Mouse (Mus musculus) kidney, embryonic 14.5 days (tissue): ENCODE measurements around the gene Pip5kl1. TPM values are rescaled to one million over a fixed set of nuclear protein-coding genes. Genes with fewer than 3 reads are reported as not detected.
A peak's percentile ranks its signal among the peaks of the same experiment; 100 is the strongest.

ENCODE experiments used
- ATAC-seq: fragments of 200-750 bp; cut with Nextera tagmentation; 2 replicates; pipeline ENCODE4 v1.8.0; 2017; ENCODE audit warnings: moderate number of reproducible peaks, mild to moderate bottlenecking, moderate TSS enrichment, moderate library complexity; ENCODE audit not compliant: low FRiP score, low TSS enrichment
- H3K27ac ChIP-seq: fragments of 300-500 bp; sonication (generic); 2 replicates; pipeline ENCODE4 v1.5.1; 2014; ENCODE audit warnings: low read depth, mild to moderate bottlenecking, low read length, moderate library complexity, mixed read lengths
- H3K27me3 ChIP-seq: fragments of 300-500 bp; sonication (generic); 2 replicates; pipeline ENCODE4 v1.6.1; 2014; ENCODE audit warnings: mild to moderate bottlenecking, low read length; ENCODE audit not compliant: control insufficient read depth, insufficient read depth
- H3K36me3 ChIP-seq: fragments of 300-500 bp; sonication (generic); 2 replicates; pipeline ENCODE4 v1.6.1; 2014; ENCODE audit warnings: low read length, mixed read lengths; ENCODE audit not compliant: control insufficient read depth, insufficient read depth
- H3K4me1 ChIP-seq: fragments of 300-500 bp; sonication (generic); 2 replicates; pipeline ENCODE4 v1.6.1; 2014; ENCODE audit warnings: low read length, mixed read lengths; ENCODE audit not compliant: control insufficient read depth, insufficient read depth
- H3K4me2 ChIP-seq: fragments of 300-500 bp; sonication (generic); replicated peaks from 2 replicates; pipeline ENCODE4 v1.6.1; 2014; ENCODE audit warnings: low read depth, mild to moderate bottlenecking, low read length
- H3K4me3 ChIP-seq: fragments of 300-500 bp; sonication (generic); 2 replicates; pipeline ENCODE4 v1.5.1; 2014; ENCODE audit warnings: mild to moderate bottlenecking, low read length
- H3K9ac ChIP-seq: fragments of 300-500 bp; sonication (generic); 2 replicates; pipeline ENCODE4 v1.6.1; 2014; ENCODE audit warnings: low read depth, mild to moderate bottlenecking, low read length, moderate library complexity
- H3K9me3 ChIP-seq: fragments of 300-500 bp; sonication (generic); 2 replicates; pipeline ENCODE4 v1.6.1; 2016; ENCODE audit warnings: low read length; ENCODE audit not compliant: control insufficient read depth
- WGBS: fragments of 180-500 bp; shearing (Covaris S2); extraction: QIAGEN DNeasy Blood & Tissue Kit; methylation state at CpG from one replicate; pipeline ENCODE4 v1.1.7; 2014; 5-methylcytosine and 5-hydroxymethylcytosine counted together
- polyA plus RNA-seq: library from polyadenylated mRNA; unstranded; fragments of >200 nt; fragmentation: Nextera tagmentation; extraction: Ambion mirVana; gene quantifications from 2 replicates; pipeline ENCODE4 v1.2.1, GENCODE M21; 2014

Gene Pip5kl1
- polyA plus RNA-seq, 1 experiment from 2014 or later = 2.3 TPM

- H3K4me2 ChIP-seq = peak overlapping the region; percentile 71
- WGBS = under 1% methylated on average over 14 of the region's 14 CpGs
- ATAC-seq = no peak
- H3K9me3 ChIP-seq = no peaks in the 10 kb centered on the region
- peak overlapping the region; percentile 71 for H3K9ac ChIP-seq
- H3K4me1 ChIP-seq = peaks cover 59% of the 10 kb centered on the region
- H3K4me3 ChIP-seq = peak overlapping the region; percentile 64
- no peaks in the 10 kb centered on the region for H3K27me3 ChIP-seq
- no peaks in the 10 kb centered on the region for H3K36me3 ChIP-seq
- H3K27ac ChIP-seq = peak overlapping the region; percentile 61
These were observed 38.4 kb upstream of the Pip5kl1 start for GRCm38 (mm10) chr2:32536086-32536633.

GRCm38 (mm10) chr2:32536634-32537359, 37.8 kb upstream of the Pip5kl1 start:
- Histone ChIP-seq H3K4me1 (peaks cover 61% of the 10 kb centered on the region), H3K27ac (peak overlapping the region; percentile 61), H3K27me3 (no peaks in the 10 kb centered on the region), H3K36me3 (no peaks in the 10 kb centered on the region), H3K9ac (peak overlapping the region; percentile 71), H3K9me3 (no peaks in the 10 kb centered on the region), H3K4me2 (peak overlapping the region; percentile 71), H3K4me3 (peak overlapping the region; percentile 64)
- ATAC-seq = no peak
- 4% methylated on average over 11 of the region's 11 CpGs for WGBS

GRCm38 (mm10) chr2:32537360-32537905, 37.2 kb upstream of the Pip5kl1 start:
- H3K4me1 ChIP-seq = peaks cover 61% of the 10 kb centered on the region
- H3K4me3 ChIP-seq = peak overlapping the region; percentile 64
- H3K27ac ChIP-seq = peak overlapping the region; percentile 61; the same call in 1 of the 2 replicates

GRCm38 (mm10) chr2:32537941-32538340, 36.7 kb upstream of the Pip5kl1 start:
- Histone ChIP-seq H3K27me3 (no peaks in the 10 kb centered on the region), H3K9ac (peak overlapping the region; percentile 71; the same call in 1 of the 2 replicates), H3K9me3 (no peaks in the 10 kb centered on the region), H3K4me1 (peaks cover 61% of the 10 kb centered on the region), H3K27ac (no peak overlapping the region), H3K4me2 (peak overlapping the region; percentile 71), H3K36me3 (no peaks in the 10 kb centered on the region), H3K4me3 (peak overlapping the region; percentile 64; the same call in 1 of the 2 replicates)
- 71% methylated on average over 5 of the region's 5 CpGs for WGBS
- ATAC-seq = no peak

More at GRCm38 (mm10) chr2:32537360-32537905, 37.2 kb upstream of the Pip5kl1 start:
- Histone ChIP-seq H3K9ac (peak overlapping the region; percentile 71), H3K4me2 (peak overlapping the region; percentile 71), H3K27me3 (no peaks in the 10 kb centered on the region), H3K36me3 (no peaks in the 10 kb centered on the region), H3K9me3 (no peaks in the 10 kb centered on the region)
- ATAC-seq = no peak
- WGBS = 10% methylated on average over 9 of the region's 9 CpGs

- WGBS = 77% methylated on average over 4 of the region's 4 CpGs
- no peaks in the 10 kb centered on the region for H3K9me3 ChIP-seq
- no peaks in the 10 kb centered on the region for H3K27me3 ChIP-seq
- 0 out of 2 replicates have a peak overlapping the region, but pooled peaks have one; percentile 64 for H3K4me3 ChIP-seq
- ATAC-seq = no peak
- H3K4me2 ChIP-seq = peak overlapping the region; percentile 71; the same call in 1 of the 2 replicates
- H3K27ac ChIP-seq = no peak overlapping the region
- H3K36me3 ChIP-seq = no peaks in the 10 kb centered on the region
- no peak overlapping the region for H3K9ac ChIP-seq
- peaks cover 57% of the 10 kb centered on the region for H3K4me1 ChIP-seq
These were observed 36.1 kb upstream of the Pip5kl1 start for GRCm38 (mm10) chr2:32538461-32538860.

GRCm38 (mm10) chr2:32539452-32539981, 35.1 kb upstream of the Pip5kl1 start:
- Histone ChIP-seq H3K9ac (no peak overlapping the region), H3K4me2 (no peak overlapping the region), H3K27ac (no peak overlapping the region), H3K4me1 (peaks cover 48% of the 10 kb centered on the region), H3K27me3 (no peaks in the 10 kb centered on the region), H3K9me3 (no peaks in the 10 kb centered on the region), H3K4me3 (no peak overlapping the region), H3K36me3 (no peaks in the 10 kb centered on the region)
- WGBS = 70% methylated on average over 14 of the region's 14 CpGs
- ATAC-seq = no peak

GRCm38 (mm10) chr2:32541333-32541908, 33.2 kb upstream of the Pip5kl1 start:
- Histone ChIP-seq H3K9ac (no peak overlapping the region), H3K27ac (no peak overlapping the region), H3K4me1 (peaks cover 41% of the 10 kb centered on the region), H3K9me3 (no peaks in the 10 kb centered on the region), H3K4me2 (no peak overlapping the region), H3K27me3 (no peaks in the 10 kb centered on the region), H3K36me3 (no peaks in the 10 kb centered on the region), H3K4me3 (no peak overlapping the region)
- no peak for ATAC-seq
- WGBS = 94% methylated on average over 2 of the region's 2 CpGs

GRCm38 (mm10) chr2:32541986-32542573, 32.5 kb upstream of the Pip5kl1 start:
- no peak overlapping the region for H3K9ac ChIP-seq
- H3K9me3 ChIP-seq = no peaks in the 10 kb centered on the region
- H3K36me3 ChIP-seq = no peaks in the 10 kb centered on the region
- 84% methylated on average over 4 of the region's 4 CpGs for WGBS
- no peaks in the 10 kb centered on the region for H3K27me3 ChIP-seq
- H3K27ac ChIP-seq = no peak overlapping the region
- H3K4me1 ChIP-seq = peaks cover 35% of the 10 kb centered on the region
- H3K4me3 ChIP-seq = no peak overlapping the region
- no peak overlapping the region for H3K4me2 ChIP-seq
- no peak for ATAC-seq
